Mouse (Mus musculus): ENCODE results near the gene Amigo1. TPM values are rescaled to one million over a fixed set of nuclear protein-coding genes. Genes with fewer than 3 reads are reported as not detected.

Gene Amigo1
- total and polyA plus RNA-seq, 3 experiments: 4.6 to 9.5 TPM; not detected in 1

DNA sequence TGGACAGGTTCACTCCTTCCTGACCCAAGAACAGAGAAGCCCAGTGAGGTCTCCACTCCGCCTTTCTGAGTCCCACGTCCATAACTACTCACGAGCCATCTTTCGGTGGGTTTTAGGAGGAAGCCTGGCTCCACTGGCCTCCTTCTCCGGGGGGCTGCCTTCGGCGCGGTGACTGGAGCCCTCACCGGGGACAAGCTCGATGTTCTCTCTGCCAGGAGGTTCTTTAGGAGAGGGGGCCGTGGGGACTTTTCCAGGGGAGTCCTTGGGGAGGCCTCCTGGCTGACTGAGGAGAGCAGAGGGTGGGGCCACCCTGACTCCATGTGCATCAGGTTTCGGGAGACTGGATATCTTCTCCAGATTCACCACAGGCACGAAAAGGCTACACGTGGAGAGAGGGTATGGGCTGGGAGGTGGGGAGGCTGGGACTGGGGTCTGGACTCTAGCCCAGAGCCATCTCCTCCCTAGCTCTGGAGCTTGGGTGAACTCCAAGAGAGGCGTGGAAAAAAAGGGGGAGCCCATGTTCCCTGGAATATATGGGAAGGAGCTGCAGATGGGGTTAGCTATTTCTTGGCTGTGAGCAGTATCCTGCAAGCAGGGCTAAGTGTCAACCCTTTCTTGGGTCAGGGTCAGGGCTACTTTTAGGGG, 20.7 kb downstream of the Amigo1 start:
- Histone ChIP-seq H3K4me3 (ENCODE audit: control insufficient read depth in 1 of 2, insufficient read depth in 1 of 2, low read depth in 2 of 2, low read length in 2 of 2) (no peak overlapping the region), H3K79me2 (ENCODE audit: control insufficient read depth, insufficient read depth, low read length, poor library complexity) (peaks cover 8% of the 10 kb centered on the region), H3K27ac (ENCODE audit: control insufficient read depth, low read depth, low read length) (no peak overlapping the region), H3K36me3 (ENCODE audit: control insufficient read depth in 1 of 2, insufficient read depth in 2 of 2, low read length in 2 of 2) (peaks cover 0 to 8% of the 10 kb centered on the region in 2 experiments; a peak in 2 of 4 replicates), H3K9ac (ENCODE audit: control insufficient read depth, low read depth, low read length, poor library complexity, severe bottlenecking) (no peak overlapping the region), H3K4me1 (ENCODE audit: control insufficient read depth in 1 of 2, insufficient read depth in 2 of 2, low read length in 2 of 2) (peaks cover 2 to 9% of the 10 kb centered on the region in 2 experiments; a peak in 2 of 4 replicates), H3K27me3 (ENCODE audit: control insufficient read depth in 1 of 2, insufficient read depth in 2 of 2, low read length in 2 of 2) (no peaks in the 10 kb centered on the region), H3K9me3 (replicated peaks; ENCODE audit: insufficient read depth, low read length) (no peaks in the 10 kb centered on the region)
- no peak for DNase-seq (ENCODE audit: low read depth, low spot score)
- TF ChIP-seq RAD21 (IDR thresholded peaks at IDR 0.05; ENCODE audit: low read depth, low read length) (no peak), TCF12 (IDR thresholded peaks at IDR 0.05; ENCODE audit: low read depth, low read length) (no peak), MXI1 (IDR thresholded peaks at IDR 0.05; ENCODE audit: low read depth, low read length) (no peak), KAT2A (conservative IDR thresholded peaks at IDR 0.05; ENCODE audit: low read depth, low read length) (no peak), TBP (IDR thresholded peaks at IDR 0.05; ENCODE audit: low read depth, low read length) (no peak), CTCF (IDR thresholded peaks at IDR 0.05 in 2 of 3, conservative IDR thresholded peaks at IDR 0.05 in 1 of 3; ENCODE audit: control insufficient read depth in 1 of 3, insufficient read depth in 1 of 3, low read depth in 2 of 3, low read length in 3 of 3, poor library complexity in 1 of 3, severe bottlenecking in 1 of 3) (no peak)

DNA sequence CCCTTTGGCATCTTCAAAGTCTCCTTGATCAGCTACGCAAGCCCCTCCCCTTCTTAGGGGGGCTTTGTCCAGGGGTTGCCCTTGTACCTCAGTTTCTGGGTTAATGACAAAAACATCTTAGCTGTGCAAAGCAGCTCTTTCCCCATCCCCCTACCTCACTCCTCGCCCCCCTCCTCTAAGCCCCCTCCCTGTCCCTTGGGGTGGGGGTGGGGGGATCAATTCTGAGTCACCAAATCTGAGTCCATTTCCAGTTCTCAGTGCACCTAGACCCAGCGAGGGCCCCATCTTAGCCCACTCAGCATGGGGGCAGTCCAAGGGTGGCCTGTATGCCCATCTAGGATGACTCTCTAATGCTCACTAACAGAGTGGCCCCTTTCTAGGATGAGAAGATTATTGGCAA, 22.9 kb downstream of the Amigo1 start:
- H3K36me3 ChIP-seq (ENCODE audit: control insufficient read depth in 1 of 2, insufficient read depth in 2 of 2, low read length in 2 of 2): peaks cover 0 to 8% of the 10 kb centered on the region in 2 experiments; a peak in 2 of 4 replicates
- no peaks in the 10 kb centered on the region for H3K9me3 ChIP-seq (replicated peaks; ENCODE audit: insufficient read depth, low read length)
- no peak for DNase-seq (ENCODE audit: low read depth, low spot score)
- H3K27ac ChIP-seq (ENCODE audit: control insufficient read depth, low read depth, low read length): no peak overlapping the region
- TF ChIP-seq MAFK (IDR thresholded peaks at IDR 0.05; ENCODE audit: borderline replicate concordance, low read depth, low read length): no peak
- TF ChIP-seq ZNF384 (IDR thresholded peaks at IDR 0.05; ENCODE audit: low read depth, low read length): no peak
- no peak for TF ChIP-seq TCF12 (IDR thresholded peaks at IDR 0.05; ENCODE audit: low read depth, low read length)
- TF ChIP-seq ETS1 (IDR thresholded peaks at IDR 0.05; ENCODE audit: low read depth, low read length): no peak
- no peak for TF ChIP-seq CHD2 (IDR thresholded peaks at IDR 0.05; ENCODE audit: low read length)
- TF ChIP-seq USF2 (IDR thresholded peaks at IDR 0.05; ENCODE audit: borderline replicate concordance in 1 of 2, insufficient read depth in 1 of 2, low read depth in 1 of 2, low read length in 2 of 2): no peak
- TF ChIP-seq ZMIZ1 (IDR thresholded peaks at IDR 0.05; ENCODE audit: low read depth, low read length): no peak
- no peak for TF ChIP-seq ELF1 (IDR thresholded peaks at IDR 0.05; ENCODE audit: low read depth, low read length)
- no peak for TF ChIP-seq EP300 (IDR thresholded peaks at IDR 0.05; ENCODE audit: low read depth in 1 of 2, low read length in 2 of 2)
- no peak for TF ChIP-seq CTCF (IDR thresholded peaks at IDR 0.05 in 2 of 3, conservative IDR thresholded peaks at IDR 0.05 in 1 of 3; ENCODE audit: control insufficient read depth in 1 of 3, insufficient read depth in 1 of 3, low read depth in 2 of 3, low read length in 3 of 3, poor library complexity in 1 of 3, severe bottlenecking in 1 of 3)
- TF ChIP-seq RCOR1 (IDR thresholded peaks at IDR 0.05; ENCODE audit: low read depth, low read length): no peak
- TF ChIP-seq POLR2AphosphoS2 (IDR thresholded peaks at IDR 0.05; ENCODE audit: low read length): no peak
- no peak for TF ChIP-seq KAT2A (conservative IDR thresholded peaks at IDR 0.05; ENCODE audit: low read depth, low read length)
- TF ChIP-seq ZKSCAN1 (IDR thresholded peaks at IDR 0.05; ENCODE audit: low read depth, low read length): no peak
- no peak for TF ChIP-seq RAD21 (IDR thresholded peaks at IDR 0.05; ENCODE audit: low read depth, low read length)
- no peak for TF ChIP-seq MAZ (IDR thresholded peaks at IDR 0.05; ENCODE audit: low read depth, low read length)
- TF ChIP-seq TAL1 (IDR thresholded peaks at IDR 0.05; ENCODE audit: low read length): no peak
- no peak for TF ChIP-seq MXI1 (IDR thresholded peaks at IDR 0.05; ENCODE audit: low read depth, low read length)
- peaks cover 8% of the 10 kb centered on the region for H3K79me2 ChIP-seq (ENCODE audit: control insufficient read depth, insufficient read depth, low read length, poor library complexity)
- no peaks in the 10 kb centered on the region for H3K27me3 ChIP-seq (ENCODE audit: control insufficient read depth in 1 of 2, insufficient read depth in 2 of 2, low read length in 2 of 2)
- H3K4me3 ChIP-seq (ENCODE audit: control insufficient read depth in 1 of 2, insufficient read depth in 1 of 2, low read depth in 2 of 2, low read length in 2 of 2): peak overlapping the region; percentile 76 to 93; a peak in 3 of 4 replicates
- H3K4me1 ChIP-seq (ENCODE audit: control insufficient read depth in 1 of 2, insufficient read depth in 2 of 2, low read length in 2 of 2): peaks cover 2 to 9% of the 10 kb centered on the region in 2 experiments; a peak in 2 of 4 replicates
- H3K9ac ChIP-seq (ENCODE audit: control insufficient read depth, low read depth, low read length, poor library complexity, severe bottlenecking): peak overlapping the region; percentile 93

All from MEL (cell line).